Comparison of ENCODE assay signal across 16 mouse cellular contexts in genomic region chr14:51051941-51052340, GRCm38 (mm10). TPM values are rescaled to one million over a fixed set of nuclear protein-coding genes. Genes with fewer than 3 reads are reported as not detected.
"Had no signal": no experiment of that assay in that cellular context is flagged by ENCODE, and none has a peak within 500 bp of the region (broad histone marks: within the 10 kb centered on the region; RNA-seq: fewer than 3 reads in every experiment).

No protein-coding gene starts in this region.

- DNase-seq: kidney, adult 18-20 months; kidney, postnatal 10 days; left cerebral cortex, postnatal 4 days; right cerebral cortex, adult 18-20 months; thymus, postnatal 4 days had no signal

- ATAC-seq: inflammation-experienced regulatory T-cells, adult 6 months; liver, embryonic 12.5 days; midbrain, embryonic 13.5 days had no signal

- H3K9me3 ChIP-seq: limb, embryonic 15.5 days; liver, embryonic 12.5 days; midbrain, embryonic 13.5 days; neural tube, embryonic 15.5 days had no signal

- H3K4me3 ChIP-seq: limb, embryonic 15.5 days; liver, embryonic 12.5 days; midbrain, embryonic 13.5 days; myocyte; neural tube, embryonic 15.5 days had no signal

- H3K9ac ChIP-seq: limb, embryonic 15.5 days; liver, embryonic 12.5 days; midbrain, embryonic 13.5 days; neural tube, embryonic 15.5 days had no signal

- H3K27me3 ChIP-seq: limb, embryonic 15.5 days; liver, embryonic 12.5 days; midbrain, embryonic 13.5 days; neural tube, embryonic 15.5 days had no signal

- H3K36me3 ChIP-seq: limb, embryonic 15.5 days; liver, embryonic 12.5 days; midbrain, embryonic 13.5 days; neural tube, embryonic 15.5 days had no signal

- H3K4me2 ChIP-seq: limb, embryonic 15.5 days; liver, embryonic 12.5 days; midbrain, embryonic 13.5 days; neural tube, embryonic 15.5 days had no signal

- H3K27ac ChIP-seq: limb, embryonic 15.5 days; liver, embryonic 12.5 days; midbrain, embryonic 13.5 days; neural tube, embryonic 15.5 days; stomach, postnatal 0 days had no signal

RNA-seq across cellular contexts. Expression of gene Rnase11, which starts 2.0 kb away (rescaled TPM):
- polyA plus RNA-seq: inflammation-experienced regulatory T-cells, adult 6 months; large intestine, adult 2 months; limb, embryonic 15.5 days; liver, embryonic 12.5 days; liver, embryonic 16.5 days; lung, embryonic 16.5 days; midbrain, embryonic 13.5 days; myocyte; neural tube, embryonic 11.5 days; neural tube, embryonic 15.5 days; stomach, postnatal 0 days had no signal

RNA-seq across cellular contexts. Expression of gene Rnase12, which starts 5.5 kb away (rescaled TPM):
- polyA plus RNA-seq: inflammation-experienced regulatory T-cells, adult 6 months; limb, embryonic 15.5 days; lung, embryonic 16.5 days; midbrain, embryonic 13.5 days; myocyte; neural tube, embryonic 11.5 days; neural tube, embryonic 15.5 days had no signal

RNA-seq across cellular contexts. Expression of gene Rnase9, which starts 10.3 kb away (rescaled TPM):
- polyA plus RNA-seq: inflammation-experienced regulatory T-cells, adult 6 months; large intestine, adult 2 months; limb, embryonic 15.5 days; liver, embryonic 12.5 days; liver, embryonic 16.5 days; lung, embryonic 16.5 days; midbrain, embryonic 13.5 days; myocyte; neural tube, embryonic 11.5 days; neural tube, embryonic 15.5 days; stomach, postnatal 0 days had no signal

RNA-seq across cellular contexts. Expression of gene Olfr750, which starts 22.3 kb away (rescaled TPM):
- polyA plus RNA-seq: large intestine, adult 2 months; limb, embryonic 15.5 days; liver, embryonic 12.5 days; liver, embryonic 16.5 days; lung, embryonic 16.5 days; myocyte; neural tube, embryonic 11.5 days; neural tube, embryonic 15.5 days; stomach, postnatal 0 days had no signal
